In the genomic region with DNA sequence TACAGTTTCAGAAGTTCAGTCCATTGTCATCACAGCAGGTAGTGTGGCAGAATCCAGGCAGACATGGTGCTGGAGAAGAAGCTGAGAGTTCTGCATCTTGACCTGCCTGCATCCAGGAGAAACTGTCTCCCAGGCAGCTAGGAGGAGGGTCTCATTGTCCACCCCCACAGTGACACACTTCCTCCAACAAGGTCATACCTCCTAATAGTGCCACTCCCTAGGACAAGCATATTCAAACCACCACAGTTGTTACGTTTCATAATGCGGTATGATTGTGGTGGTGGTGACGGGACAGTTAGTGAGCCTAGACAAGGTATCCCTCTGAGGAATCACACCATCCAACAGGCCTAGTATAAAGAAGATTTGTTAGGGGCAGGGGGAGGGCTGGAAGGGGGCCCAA, we compare ENCODE assay signal across 8 mouse cellular contexts. TPM values are rescaled to one million over a fixed set of nuclear protein-coding genes. Genes with fewer than 3 reads are reported as not detected.
DNase-seq lines count a peak whose midpoint lies in the region; ATAC-seq and TF ChIP-seq lines count a peak whose summit lies in the region.
"Not testable (repeated sequence)": the region's sequence is repeated elsewhere in the genome, so short reads cannot be mapped to it uniquely, and the experiment has no call there.

A gene (plus strand): TSS at position 301 of the 400 bp plus-strand sequence.

- not testable (repeated sequence) for DNase-seq in cerebellum, adult 2 months; forebrain, postnatal 0 days; intestine, embryonic 14.5 days (ENCODE audit: low spot score); left cerebral cortex, adult 8-10 months (ENCODE audit: low spot score in 2 of 2); liver, postnatal 0 days

- not testable (repeated sequence) for H3K4me1 ChIP-seq in cerebellum, adult 2 months (ENCODE audit: control insufficient read depth, insufficient read depth, low read length); forebrain, postnatal 0 days (ENCODE audit: insufficient read depth); heart, embryonic 14.5 days (ENCODE audit: control insufficient read depth in 2 of 2, insufficient read depth in 2 of 2, low read length in 2 of 2); intestine, embryonic 14.5 days (replicated peaks; ENCODE audit: control insufficient read depth, insufficient read depth, low read length); liver, postnatal 0 days (ENCODE audit: insufficient read depth); neural tube, embryonic 12.5 days

- H3K9ac ChIP-seq in forebrain, postnatal 0 days; heart, embryonic 14.5 days (ENCODE audit: low read length); intestine, embryonic 14.5 days (ENCODE audit: low read length); liver, postnatal 0 days (replicated peaks); neural tube, embryonic 12.5 days: not testable (repeated sequence)

- H3K27me3 ChIP-seq in cerebellum, adult 2 months (ENCODE audit: control insufficient read depth, insufficient read depth, low read length); forebrain, postnatal 0 days (ENCODE audit: insufficient read depth, low read length); heart, embryonic 14.5 days (ENCODE audit: control insufficient read depth, insufficient read depth, low read length); intestine, embryonic 14.5 days (replicated peaks; ENCODE audit: control insufficient read depth, insufficient read depth, low read length); liver, postnatal 0 days (ENCODE audit: insufficient read depth, low read length); neural tube, embryonic 12.5 days (replicated peaks): not testable (repeated sequence)

- not testable (repeated sequence) for H3K36me3 ChIP-seq in forebrain, postnatal 0 days (ENCODE audit: insufficient read depth); heart, embryonic 14.5 days (ENCODE audit: control insufficient read depth, insufficient read depth, low read length); intestine, embryonic 14.5 days (ENCODE audit: control insufficient read depth, insufficient read depth, low read length); liver, postnatal 0 days (replicated peaks; ENCODE audit: insufficient read depth, low read length); neural tube, embryonic 12.5 days

- not testable (repeated sequence) for H3K27ac ChIP-seq in cerebellum, adult 2 months (ENCODE audit: insufficient read depth, low read length); forebrain, postnatal 0 days (ENCODE audit: low read depth, low read length); heart, embryonic 14.5 days (replicated peaks in 1 of 2; ENCODE audit: control insufficient read depth in 1 of 2, insufficient read depth in 1 of 2, low read depth in 2 of 2, low read length in 2 of 2); intestine, embryonic 14.5 days (ENCODE audit: low read depth); liver, postnatal 0 days (ENCODE audit: low read depth); neural tube, embryonic 12.5 days

- not testable (repeated sequence) for TF ChIP-seq CTCF in cerebellum, adult 2 months (IDR thresholded peaks at IDR 0.05; ENCODE audit: borderline replicate concordance, insufficient read depth, low read depth, low read length); forebrain, postnatal 0 days (IDR thresholded peaks at IDR 0.05; ENCODE audit: low read depth); liver, postnatal 0 days (IDR thresholded peaks at IDR 0.05; ENCODE audit: low read depth)

- H3K4me3 ChIP-seq in cerebellum, adult 2 months (replicated peaks; ENCODE audit: insufficient read depth, low read depth, low read length); forebrain, postnatal 0 days (ENCODE audit: low read depth, low read length); heart, embryonic 14.5 days (ENCODE audit: control insufficient read depth in 1 of 2, insufficient read depth in 1 of 2, low read depth in 1 of 2, low read length in 2 of 2); intestine, embryonic 14.5 days (ENCODE audit: low read depth, low read length); liver, postnatal 0 days (ENCODE audit: low read depth, low read length); neural tube, embryonic 12.5 days: not testable (repeated sequence)

- not testable (repeated sequence) for H3K4me2 ChIP-seq in forebrain, postnatal 0 days (ENCODE audit: low read depth); heart, embryonic 14.5 days (ENCODE audit: low read length); intestine, embryonic 14.5 days (ENCODE audit: low read length); liver, postnatal 0 days (ENCODE audit: low read depth, low read length); neural tube, embryonic 12.5 days (replicated peaks)

- ATAC-seq in CD4-positive, CD25-positive, alpha-beta regulatory T cell, adult 4 months; forebrain, postnatal 0 days; heart, embryonic 14.5 days (ENCODE audit: insufficient number of reproducible peaks, insufficient read depth, low FRiP score, low read depth); intestine, embryonic 14.5 days (replicated peaks; ENCODE audit: low FRiP score, low TSS enrichment, low read depth); liver, postnatal 0 days; neural tube, embryonic 12.5 days (ENCODE audit: low FRiP score, low read depth): not testable (repeated sequence)

- 85% methylated on average over 3 of the region's 3 CpGs for WGBS in cerebellum, adult 2 months
- 91% methylated on average over 3 of the region's 3 CpGs for WGBS in forebrain, postnatal 0 days
- 78% methylated on average over 3 of the region's 3 CpGs for WGBS in heart, embryonic 14.5 days
- 78% methylated on average over 3 of the region's 3 CpGs for WGBS in intestine, embryonic 14.5 days
- 83% methylated on average over 3 of the region's 3 CpGs for WGBS in liver, postnatal 0 days (ENCODE audit: insufficient replicate concordance)
- 91% methylated on average over 3 of the region's 3 CpGs for WGBS in neural tube, embryonic 12.5 days

- not testable (repeated sequence) for TF ChIP-seq POLR2A in cerebellum, adult 2 months (IDR thresholded peaks at IDR 0.05; ENCODE audit: borderline replicate concordance, insufficient read depth, low read length)

- not testable (repeated sequence) for H3K9me3 ChIP-seq in forebrain, postnatal 0 days (ENCODE audit: low read length); heart, embryonic 14.5 days (ENCODE audit: control insufficient read depth, low read length); intestine, embryonic 14.5 days (ENCODE audit: control insufficient read depth, low read length); liver, postnatal 0 days (ENCODE audit: low read length); neural tube, embryonic 12.5 days

- not testable (repeated sequence) for TF ChIP-seq EP300 in liver, postnatal 0 days (IDR thresholded peaks at IDR 0.05; ENCODE audit: low read depth)

RNA-seq across cellular contexts. Expression of the gene that starts here (rescaled TPM):
- polyA plus RNA-seq in CD4-positive, CD25-positive, alpha-beta regulatory T cell, adult 4 months (2017; shearing (Covaris generic)): 10 to 100 TPM; 16.9 to 26.3 TPM
- polyA plus RNA-seq in cerebellum, adult 2 months (2012; rRNA removed): 16.4 and 16.8 TPM in 2 replicates
- 29.0 and 38.2 TPM in 2 replicates for total RNA-seq in forebrain, postnatal 0 days (2014; rRNA removed)
- 25.2 and 27.4 TPM in 2 replicates for polyA plus RNA-seq in forebrain, postnatal 0 days (2015; fragmentation: Nextera tagmentation; extraction: Ambion mirVana)
- polyA plus RNA-seq in heart, embryonic 14.5 days (2014; fragmentation: Nextera tagmentation; extraction: Ambion mirVana): 60.6 and 68.0 TPM in 2 replicates
- polyA plus RNA-seq in intestine, embryonic 14.5 days (2014; fragmentation: Nextera tagmentation; extraction: Ambion mirVana): 69.6 and 74.1 TPM in 2 replicates
- total RNA-seq in left cerebral cortex, adult 8-10 months (2022): 10 to 100 TPM; 18.3 to 27.8 (median 23.4) TPM
- polyA plus RNA-seq in liver, postnatal 0 days (2015; fragmentation: Nextera tagmentation; extraction: Ambion mirVana): 78.9 and 90.1 TPM in 2 replicates
- 40.4 and 44.0 TPM in 2 replicates for polyA plus RNA-seq in neural tube, embryonic 12.5 days (2016; fragmentation: Nextera tagmentation; extraction: Ambion mirVana)
